Mouse (Mus musculus): ENCODE measurements at regions not wholly inside any gene's neighbourhood (a gene's known extent, or its start where the extent isn't known, plus 50 kb on each side); places are given as distances from the start of the nearest gene placed in this dataset.
"Not testable (repeated sequence)": the region's sequence is repeated elsewhere in the genome, so short reads cannot be mapped to it uniquely, and the experiment has no call there.

DNA sequence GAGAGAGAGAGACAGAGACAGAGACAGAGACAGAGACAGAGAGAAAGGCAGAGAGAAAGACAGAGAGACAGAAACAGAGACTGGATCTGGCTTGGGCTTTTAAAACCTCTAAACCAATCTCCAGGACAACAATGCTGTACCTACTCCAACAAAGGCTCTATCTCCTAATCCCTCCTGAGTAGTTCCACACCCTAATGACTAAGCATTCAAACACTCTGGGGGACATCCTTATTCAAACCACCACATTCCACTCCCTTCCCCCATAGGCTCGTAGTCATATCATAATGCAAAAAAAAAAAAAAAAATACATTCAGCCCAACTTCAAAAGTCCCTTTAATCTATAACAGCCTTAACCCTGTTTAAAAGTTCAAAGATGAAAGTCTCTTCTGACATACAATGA, 289.3 kb downstream of the Diras2 start:
- Histone ChIP-seq H3K36me3 (ENCODE audit: control insufficient read depth, insufficient read depth, low read length, poor library complexity, severe bottlenecking) (no peaks in the 10 kb centered on the region), H3K4me1 (ENCODE audit: control insufficient read depth, insufficient read depth, low read length) (no peaks in the 10 kb centered on the region)

DNA sequence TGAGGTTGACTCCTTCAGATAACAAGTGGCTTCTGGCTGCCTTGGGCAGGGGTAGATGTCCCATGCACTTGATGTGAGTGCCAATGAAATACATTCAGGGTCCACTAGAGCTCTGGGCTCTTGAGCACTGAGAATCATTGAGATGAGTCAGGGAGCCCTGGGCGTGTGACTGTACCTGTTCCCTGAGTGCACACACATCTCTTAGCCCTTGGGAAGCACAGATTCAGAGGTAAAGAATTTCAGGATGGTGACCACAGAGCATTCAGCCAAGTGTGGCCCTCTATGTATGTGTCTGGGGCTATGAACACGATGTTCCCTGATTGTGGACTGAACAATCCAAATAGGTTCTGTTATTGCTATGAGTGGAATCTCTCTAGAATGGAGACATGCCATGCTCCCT, 281.6 kb downstream of the Diras2 start:
- Histone ChIP-seq H3K27ac (ENCODE audit: insufficient read depth, low read length) (no peak overlapping the region), H3K27me3 (ENCODE audit: control insufficient read depth, insufficient read depth, low read length, poor library complexity, severe bottlenecking) (no peaks in the 10 kb centered on the region), H3K4me1 (ENCODE audit: control insufficient read depth, insufficient read depth, low read length) (peaks cover 2% of the 10 kb centered on the region), H3K9ac (ENCODE audit: low read depth, poor library complexity, severe bottlenecking) (no peak overlapping the region), H3K9me3 (replicated peaks; ENCODE audit: control insufficient read depth, insufficient read depth, low read length, poor library complexity, severe bottlenecking) (no peaks in the 10 kb centered on the region), H3K36me3 (ENCODE audit: control insufficient read depth, insufficient read depth, low read length, poor library complexity, severe bottlenecking) (no peaks in the 10 kb centered on the region), H3K4me3 (ENCODE audit: low read depth, low read length) (no peak overlapping the region)
- TF ChIP-seq POLR2A (IDR thresholded peaks at IDR 0.05; ENCODE audit: insufficient read depth, low read length) (no peak), EP300 (IDR thresholded peaks at IDR 0.05; ENCODE audit: insufficient read depth, low read depth, low read length) (no peak), CTCF (IDR thresholded peaks at IDR 0.05; ENCODE audit: low read depth, low read length) (no peak)

More for the DNA sequence above, 289.3 kb downstream of the Diras2 start:
- H3K9ac ChIP-seq (ENCODE audit: low read depth, poor library complexity, severe bottlenecking) = no peak overlapping the region
- no peak overlapping the region for H3K27ac ChIP-seq (ENCODE audit: insufficient read depth, low read length)
- 0 out of 2 replicates have a peak, but pooled peaks cover 8% of the 10 kb centered on the region for H3K9me3 ChIP-seq (replicated peaks; ENCODE audit: control insufficient read depth, insufficient read depth, low read length, poor library complexity, severe bottlenecking)
- H3K4me3 ChIP-seq (ENCODE audit: low read depth, low read length) = no peak overlapping the region
- no peak for TF ChIP-seq POLR2A (IDR thresholded peaks at IDR 0.05; ENCODE audit: insufficient read depth, low read length)
- TF ChIP-seq EP300 (IDR thresholded peaks at IDR 0.05; ENCODE audit: insufficient read depth, low read depth, low read length) = no peak
- no peak for TF ChIP-seq CTCF (IDR thresholded peaks at IDR 0.05; ENCODE audit: low read depth, low read length)
- H3K27me3 ChIP-seq (ENCODE audit: control insufficient read depth, insufficient read depth, low read length, poor library complexity, severe bottlenecking) = no peaks in the 10 kb centered on the region

DNA sequence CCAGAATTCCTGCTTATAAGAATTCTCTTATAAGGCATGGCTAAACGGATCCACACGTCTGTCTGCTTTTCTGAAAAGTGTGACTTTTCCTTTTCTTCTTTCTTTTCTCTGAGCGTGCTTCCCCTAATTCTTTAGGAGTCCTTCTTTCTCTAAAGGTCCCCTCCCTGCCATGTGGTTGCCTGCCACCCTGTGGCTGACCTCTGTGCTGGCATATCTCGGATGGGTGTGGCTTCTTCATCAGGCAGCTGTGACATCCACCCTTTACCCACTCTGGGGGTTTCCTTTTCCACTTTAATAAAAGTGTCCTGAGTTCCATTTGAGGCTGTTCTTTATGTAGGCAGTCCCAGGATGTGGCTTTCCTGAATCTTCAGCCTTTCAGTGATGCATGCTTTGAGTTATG, 280.7 kb downstream of the Diras2 start:
- H3K9me3 ChIP-seq (replicated peaks; ENCODE audit: control insufficient read depth, insufficient read depth, low read length, poor library complexity, severe bottlenecking) = no peaks in the 10 kb centered on the region
- no peaks in the 10 kb centered on the region for H3K36me3 ChIP-seq (ENCODE audit: control insufficient read depth, insufficient read depth, low read length, poor library complexity, severe bottlenecking)
- no peaks in the 10 kb centered on the region for H3K27me3 ChIP-seq (ENCODE audit: control insufficient read depth, insufficient read depth, low read length, poor library complexity, severe bottlenecking)
- H3K4me1 ChIP-seq (ENCODE audit: control insufficient read depth, insufficient read depth, low read length) = peaks cover 2% of the 10 kb centered on the region
- TF ChIP-seq EP300 (IDR thresholded peaks at IDR 0.05; ENCODE audit: insufficient read depth, low read depth, low read length) (no peak), CTCF (IDR thresholded peaks at IDR 0.05; ENCODE audit: low read depth, low read length) (peak; percentile 30)
- no peak overlapping the region for H3K4me3 ChIP-seq (ENCODE audit: low read depth, low read length)
- no peak overlapping the region for H3K27ac ChIP-seq (ENCODE audit: insufficient read depth, low read length)
- no peak overlapping the region for H3K9ac ChIP-seq (ENCODE audit: low read depth, poor library complexity, severe bottlenecking)

DNA sequence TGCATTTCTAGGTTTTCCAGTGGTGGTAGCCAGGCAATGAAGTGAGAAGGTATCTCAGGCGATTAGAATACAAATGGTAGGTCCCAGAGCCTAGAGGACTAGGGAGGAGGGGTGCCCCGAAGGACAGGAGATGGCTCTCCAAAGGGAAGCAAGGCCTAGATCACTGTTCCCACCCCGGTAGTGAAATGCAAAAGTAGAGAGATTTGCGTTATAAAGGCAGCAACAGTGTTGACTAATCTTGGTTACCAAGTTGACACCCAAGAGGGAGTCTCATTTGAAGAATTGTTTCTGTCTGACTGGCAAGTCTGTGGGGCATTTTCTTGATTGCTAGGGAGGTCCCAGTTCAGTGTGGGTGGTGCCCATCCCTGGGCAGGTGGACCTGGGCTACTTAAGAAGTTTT, 278.8 kb downstream of the Diras2 start:
- Histone ChIP-seq H3K36me3 (ENCODE audit: control insufficient read depth, insufficient read depth, low read length, poor library complexity, severe bottlenecking) (no peaks in the 10 kb centered on the region), H3K4me1 (ENCODE audit: control insufficient read depth, insufficient read depth, low read length) (peaks cover 5% of the 10 kb centered on the region), H3K9me3 (replicated peaks; ENCODE audit: control insufficient read depth, insufficient read depth, low read length, poor library complexity, severe bottlenecking) (no peaks in the 10 kb centered on the region), H3K9ac (ENCODE audit: low read depth, poor library complexity, severe bottlenecking) (no peak overlapping the region), H3K27me3 (ENCODE audit: control insufficient read depth, insufficient read depth, low read length, poor library complexity, severe bottlenecking) (no peaks in the 10 kb centered on the region), H3K27ac (ENCODE audit: insufficient read depth, low read length) (no peak overlapping the region), H3K4me3 (ENCODE audit: low read depth, low read length) (no peak overlapping the region)
- no peak for TF ChIP-seq POLR2A (IDR thresholded peaks at IDR 0.05; ENCODE audit: insufficient read depth, low read length)
- TF ChIP-seq EP300 (IDR thresholded peaks at IDR 0.05; ENCODE audit: insufficient read depth, low read depth, low read length) = peak; percentile 96

DNA sequence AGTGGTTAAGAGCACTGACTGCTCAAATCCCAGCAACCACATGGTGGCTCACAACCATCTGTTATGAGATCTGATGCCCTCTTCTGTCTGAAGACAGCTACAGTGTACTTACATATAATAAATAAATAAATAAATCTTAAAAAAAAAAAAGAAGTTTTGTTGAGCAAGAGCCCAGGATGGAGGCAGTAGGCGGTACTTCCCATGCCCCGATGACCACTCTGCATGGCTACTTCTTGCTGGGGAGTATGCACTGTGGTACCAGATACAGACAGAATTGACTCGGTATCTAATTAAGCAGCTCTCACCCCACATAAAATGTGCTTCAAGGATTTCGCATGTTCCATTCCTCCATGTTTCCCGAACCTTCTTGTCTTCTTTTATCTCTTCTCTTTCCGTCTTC, 278.4 kb downstream of the Diras2 start:
- not testable (repeated sequence) for H3K36me3 ChIP-seq (ENCODE audit: control insufficient read depth, insufficient read depth, low read length, poor library complexity, severe bottlenecking); H3K4me3 ChIP-seq (ENCODE audit: low read depth, low read length); H3K9me3 ChIP-seq (replicated peaks; ENCODE audit: control insufficient read depth, insufficient read depth, low read length, poor library complexity, severe bottlenecking); H3K4me1 ChIP-seq (ENCODE audit: control insufficient read depth, insufficient read depth, low read length); H3K27me3 ChIP-seq (ENCODE audit: control insufficient read depth, insufficient read depth, low read length, poor library complexity, severe bottlenecking); H3K9ac ChIP-seq (ENCODE audit: low read depth, poor library complexity, severe bottlenecking); H3K27ac ChIP-seq (ENCODE audit: insufficient read depth, low read length)

DNA sequence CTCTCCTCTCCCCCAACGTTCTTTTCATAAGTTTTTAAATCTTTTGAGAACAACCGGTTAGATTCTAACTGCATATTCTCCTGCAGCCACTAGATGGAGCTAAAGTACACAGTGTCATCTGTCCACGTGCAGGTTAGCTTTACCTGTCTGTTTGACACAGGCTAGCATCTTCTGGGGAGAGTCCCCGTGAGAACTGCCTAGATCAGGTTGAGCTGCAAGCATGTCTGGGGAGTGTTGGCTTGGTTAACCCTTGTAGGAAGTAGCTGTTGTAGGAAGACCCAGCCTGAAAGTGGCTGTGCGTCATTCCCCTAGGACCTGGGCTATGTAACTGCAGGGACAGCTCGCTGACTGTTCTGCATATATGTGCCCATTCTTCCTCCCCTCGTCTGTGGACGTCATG, 277.9 kb downstream of the Diras2 start:
- no peaks in the 10 kb centered on the region for H3K9me3 ChIP-seq (replicated peaks; ENCODE audit: control insufficient read depth, insufficient read depth, low read length, poor library complexity, severe bottlenecking)
- no peak overlapping the region for H3K4me3 ChIP-seq (ENCODE audit: low read depth, low read length)
- no peaks in the 10 kb centered on the region for H3K36me3 ChIP-seq (ENCODE audit: control insufficient read depth, insufficient read depth, low read length, poor library complexity, severe bottlenecking)
- no peak overlapping the region for H3K9ac ChIP-seq (ENCODE audit: low read depth, poor library complexity, severe bottlenecking)
- no peaks in the 10 kb centered on the region for H3K27me3 ChIP-seq (ENCODE audit: control insufficient read depth, insufficient read depth, low read length, poor library complexity, severe bottlenecking)
- H3K4me1 ChIP-seq (ENCODE audit: control insufficient read depth, insufficient read depth, low read length) = peaks cover 5% of the 10 kb centered on the region
- TF ChIP-seq CTCF (IDR thresholded peaks at IDR 0.05; ENCODE audit: low read depth, low read length) (peak; percentile 27), EP300 (IDR thresholded peaks at IDR 0.05; ENCODE audit: insufficient read depth, low read depth, low read length) (no peak), POLR2A (IDR thresholded peaks at IDR 0.05; ENCODE audit: insufficient read depth, low read length) (no peak)
- H3K27ac ChIP-seq (ENCODE audit: insufficient read depth, low read length) = no peak overlapping the region

All from ES-Bruce4 (cell line).